Mouse (Mus musculus) splenic B cell, adult 2 months (primary cell): ENCODE results near the gene Ppcs.
A peak's percentile ranks its signal among the peaks of the same experiment; 100 is the strongest.

ENCODE experiments used
- DNase-seq: peaks from one replicate; pipeline ENCODE4 v3.0.0-alpha.2; 2011; ENCODE audit warnings: low read depth, low spot score
- H3K27me3 ChIP-seq: 2 replicates; pipeline ENCODE4 v1.6.1; 2012; ENCODE audit warnings: mild to moderate bottlenecking, low read length, moderate library complexity, mixed read lengths; ENCODE audit not compliant: control insufficient read depth, poor library complexity, insufficient read depth, severe bottlenecking
- H3K36me3 ChIP-seq: 2 replicates; pipeline ENCODE4 v1.6.1; 2012; ENCODE audit warnings: mild to moderate bottlenecking, low read length, moderate library complexity, mixed read lengths; ENCODE audit not compliant: control insufficient read depth, poor library complexity, insufficient read depth, severe bottlenecking

The Ppcs gene

GRCm38 (mm10) chr4:119441836-119442235 lies 19.6 kb upstream of the Ppcs start:
- DNase-seq: no peak
- H3K36me3 ChIP-seq: no peaks in the 10 kb centered on the region
- no peaks in the 10 kb centered on the region for H3K27me3 ChIP-seq

GRCm38 (mm10) chr4:119437936-119438335 lies 15.7 kb upstream of the Ppcs start:
- DNase-seq: no peak
- no peaks in the 10 kb centered on the region for H3K36me3 ChIP-seq
- H3K27me3 ChIP-seq: no peaks in the 10 kb centered on the region

DNA sequence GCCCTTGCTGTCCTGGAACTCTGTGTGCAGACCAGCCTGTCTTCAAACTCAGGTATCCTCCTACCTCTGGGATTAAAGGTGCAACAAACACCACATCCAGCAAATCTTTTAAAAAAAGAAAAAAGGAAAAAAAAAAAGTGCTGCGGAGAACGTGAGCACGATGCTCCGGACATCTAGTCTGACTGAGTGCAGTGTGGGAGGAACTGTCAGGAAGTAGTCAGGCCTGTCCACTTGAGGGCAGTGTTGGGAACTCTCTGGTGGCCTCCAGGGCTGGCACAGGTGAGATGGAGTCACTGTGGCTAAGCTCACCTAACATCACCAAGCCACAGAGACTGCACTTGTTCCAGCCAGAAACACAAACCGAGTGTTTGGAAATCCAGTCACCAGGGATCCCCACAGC lies 8.5 kb upstream of the Ppcs start:
- peak; percentile 70 for DNase-seq
- H3K36me3 ChIP-seq: no peaks in the 10 kb centered on the region
- no peaks in the 10 kb centered on the region for H3K27me3 ChIP-seq

DNA sequence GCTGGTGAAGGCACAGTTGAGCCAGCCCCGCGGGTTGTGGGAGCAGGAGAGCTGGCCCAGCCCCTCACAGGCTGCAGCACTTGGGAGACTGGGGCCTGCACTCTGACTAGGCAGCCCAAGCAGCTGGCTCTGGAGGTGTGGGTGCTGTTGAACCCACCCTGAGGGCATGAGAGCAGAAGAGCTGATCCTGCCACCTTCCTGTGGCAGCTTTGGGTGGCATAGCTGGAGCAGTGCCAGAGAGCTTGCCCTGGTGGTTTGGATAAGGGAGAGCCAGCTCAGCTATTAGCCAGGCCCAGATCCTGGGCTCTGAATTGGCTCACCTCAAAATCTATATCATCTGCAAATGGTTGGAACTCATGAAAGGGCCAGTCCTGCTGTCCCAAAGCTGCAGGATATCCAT lies 5.5 kb upstream of the Ppcs start:
- Histone ChIP-seq H3K36me3 (no peaks in the 10 kb centered on the region), H3K27me3 (no peaks in the 10 kb centered on the region)
- DNase-seq: no peak

DNA sequence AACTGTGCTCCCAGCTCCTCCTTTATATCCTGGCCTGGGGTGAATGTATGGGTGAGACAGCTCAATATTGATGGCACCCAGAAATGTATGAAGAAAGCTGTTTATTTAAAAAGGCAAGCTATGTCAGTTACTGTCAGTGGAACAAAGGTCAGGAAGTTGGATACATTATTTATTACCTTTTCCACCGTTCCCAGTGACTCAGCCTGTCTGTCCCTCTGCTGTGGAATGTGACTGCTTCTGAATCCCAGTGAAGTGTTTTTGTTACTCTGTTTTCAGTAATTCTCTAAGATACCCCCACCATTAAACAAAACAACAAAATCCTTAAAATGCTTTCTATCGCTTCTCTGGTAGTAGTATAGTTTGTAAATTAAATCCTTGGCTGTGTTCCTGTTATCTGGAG lies 3.4 kb upstream of the Ppcs start:
- no peaks in the 10 kb centered on the region for H3K36me3 ChIP-seq
- H3K27me3 ChIP-seq: no peaks in the 10 kb centered on the region
- no peak for DNase-seq

DNA sequence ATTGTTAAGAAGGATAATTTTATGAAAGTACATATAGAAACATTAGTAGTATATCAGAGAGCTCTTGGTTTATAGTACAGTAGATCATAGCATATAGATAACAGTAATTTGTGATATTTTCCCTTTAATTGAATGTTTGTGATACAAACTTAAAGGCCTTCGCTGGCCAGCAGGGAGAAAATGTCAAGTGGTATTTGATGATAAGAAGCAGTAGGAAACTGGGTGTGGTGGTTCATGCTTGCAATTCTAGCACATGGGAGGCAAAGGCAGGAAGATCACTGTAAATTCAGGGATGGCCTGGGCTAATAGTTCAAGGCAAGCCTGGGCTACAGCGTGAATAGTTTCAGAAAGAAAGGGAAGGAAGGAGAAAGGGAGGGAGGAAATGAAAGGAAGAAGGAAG lies 2.9 kb upstream of the Ppcs start:
- DNase-seq: no peak
- no peaks in the 10 kb centered on the region for H3K27me3 ChIP-seq
- H3K36me3 ChIP-seq: no peaks in the 10 kb centered on the region

- Histone ChIP-seq H3K36me3 (peaks cover 1% of the 10 kb centered on the region; the same call in 1 of the 2 replicates), H3K27me3 (no peaks in the 10 kb centered on the region)
- no peak for DNase-seq
Measured at GRCm38 (mm10) chr4:119421921-119422293, 313 bp downstream of the Ppcs start.

DNA sequence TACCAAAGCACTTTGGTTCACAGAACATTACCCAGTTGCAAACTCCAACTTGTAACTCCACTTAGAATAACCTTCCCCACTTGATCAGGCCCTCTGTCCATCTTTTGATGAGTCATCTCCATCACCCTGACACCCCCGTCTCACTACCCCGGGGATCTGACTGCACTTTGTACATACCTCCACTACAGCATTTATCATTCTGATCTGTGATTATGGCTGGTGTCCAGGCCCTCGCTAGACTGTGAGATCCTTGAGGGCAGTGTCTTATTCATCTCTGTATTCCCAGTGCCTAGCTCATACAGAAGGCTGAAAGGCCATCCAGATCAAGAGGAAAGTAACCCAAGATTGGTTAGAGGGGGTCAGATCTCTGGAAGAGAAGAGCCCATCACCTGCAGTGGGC lies 1.0 kb downstream of the Ppcs start:
- Histone ChIP-seq H3K27me3 (no peaks in the 10 kb centered on the region), H3K36me3 (peaks cover 1% of the 10 kb centered on the region; the same call in 1 of the 2 replicates)
- DNase-seq: no peak

GRCm38 (mm10) chr4:119417894-119418293 lies 4.3 kb downstream of the Ppcs start:
- H3K36me3 ChIP-seq: peaks cover 1% of the 10 kb centered on the region; the same call in 1 of the 2 replicates
- H3K27me3 ChIP-seq: no peaks in the 10 kb centered on the region
- no peak for DNase-seq

- Histone ChIP-seq H3K27me3 (no peaks in the 10 kb centered on the region), H3K36me3 (peaks cover 1% of the 10 kb centered on the region; the same call in 1 of the 2 replicates)
- DNase-seq: no peak
Measured at GRCm38 (mm10) chr4:119417270-119417669, 5.0 kb downstream of the Ppcs start.

- Histone ChIP-seq H3K27me3 (no peaks in the 10 kb centered on the region), H3K36me3 (peaks cover 1% of the 10 kb centered on the region; the same call in 1 of the 2 replicates)
- DNase-seq: peak; percentile 80
Measured at GRCm38 (mm10) chr4:119415072-119415753, 7.0 kb downstream of the Ppcs start, which contains the start of gene Ccdc30. TSS of gene Ccdc30 (minus strand) at chr4:119415521.

- H3K27me3 ChIP-seq: no peaks in the 10 kb centered on the region
Measured at GRCm38 (mm10) chr4:119412791-119413190, 9.4 kb downstream of the Ppcs start.

GRCm38 (mm10) chr4:119411877-119412650 lies 10.2 kb downstream of the Ppcs start:
- H3K36me3 ChIP-seq: no peaks in the 10 kb centered on the region
- H3K27me3 ChIP-seq: no peaks in the 10 kb centered on the region
- DNase-seq: no peak

More at GRCm38 (mm10) chr4:119412791-119413190, 9.4 kb downstream of the Ppcs start:
- H3K36me3 ChIP-seq: no peaks in the 10 kb centered on the region
- DNase-seq: no peak

GRCm38 (mm10) chr4:119403431-119403830 lies 18.8 kb downstream of the Ppcs start:
- DNase-seq: no peak
- Histone ChIP-seq H3K27me3 (no peaks in the 10 kb centered on the region), H3K36me3 (no peaks in the 10 kb centered on the region)

DNA sequence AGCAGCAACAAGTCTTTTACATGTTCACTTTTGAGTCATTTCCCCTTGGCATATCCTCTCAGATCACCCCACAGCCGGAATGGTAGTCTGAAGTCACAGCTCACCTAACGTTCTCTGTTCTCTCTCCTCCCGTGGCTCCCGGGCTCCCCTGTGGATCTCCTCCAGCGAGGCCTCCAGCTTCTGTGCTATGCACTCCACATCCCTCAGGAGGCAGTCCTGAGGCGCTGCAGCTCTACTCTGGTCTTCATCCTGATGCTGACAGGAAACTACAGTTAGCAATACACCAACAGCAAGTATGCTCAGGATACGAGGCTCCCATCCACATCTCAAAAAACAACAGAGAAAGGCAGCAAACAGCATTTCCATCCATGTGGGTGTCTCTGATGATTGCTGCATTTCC lies 21.3 kb downstream of the Ppcs start:
- no peaks in the 10 kb centered on the region for H3K36me3 ChIP-seq
- no peak for DNase-seq

More for the DNA sequence above, 21.3 kb downstream of the Ppcs start:
- no peaks in the 10 kb centered on the region for H3K27me3 ChIP-seq
